Mouse (Mus musculus): ENCODE data around the gene Tex21. TPM values are rescaled to one million over a fixed set of nuclear protein-coding genes. Genes with fewer than 3 reads are reported as not detected.

The Tex21 gene
- polyA plus RNA-seq, 1 experiment from 2014 or later = not detected

DNA sequence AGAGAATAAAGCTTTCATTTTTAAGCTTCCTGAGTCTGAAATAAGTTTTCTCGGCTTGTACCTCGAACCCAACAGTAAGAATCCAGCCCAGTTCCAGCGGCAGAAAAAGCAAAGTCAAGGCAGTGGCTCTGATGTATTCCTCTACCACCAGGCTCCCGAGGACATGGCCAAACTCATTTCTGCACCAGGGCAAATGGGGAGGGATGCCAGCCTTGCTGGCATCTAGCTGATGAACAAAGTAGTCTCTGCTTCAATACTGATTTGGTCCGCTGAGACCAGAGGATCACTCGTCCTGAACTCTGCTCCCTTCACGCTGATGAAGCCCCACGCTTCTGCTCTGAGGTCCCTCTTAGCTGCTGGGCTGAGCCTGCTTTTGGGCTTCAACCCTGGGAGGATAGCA, 7.4 kb upstream of the Tex21 start:
- Histone ChIP-seq H3K9me3 (ENCODE audit: control insufficient read depth, low read length) (no peaks in the 10 kb centered on the region), H3K4me3 (ENCODE audit: low read depth, low read length) (no peak overlapping the region), H3K4me2 (ENCODE audit: low read length) (no peak overlapping the region), H3K27me3 (replicated peaks; ENCODE audit: control insufficient read depth, insufficient read depth, low read length) (no peaks in the 10 kb centered on the region), H3K27ac (ENCODE audit: low read depth) (no peak overlapping the region), H3K36me3 (ENCODE audit: control insufficient read depth, insufficient read depth, low read length) (no peaks in the 10 kb centered on the region), H3K4me1 (replicated peaks; ENCODE audit: control insufficient read depth, insufficient read depth, low read length) (peaks cover 12% of the 10 kb centered on the region), H3K9ac (ENCODE audit: low read length) (no peak overlapping the region)
- no peak for DNase-seq (ENCODE audit: low spot score)
- ATAC-seq (replicated peaks; ENCODE audit: low FRiP score, low TSS enrichment, low read depth) = no peak
- WGBS = 79% methylated on average over 8 of the region's 8 CpGs

DNA sequence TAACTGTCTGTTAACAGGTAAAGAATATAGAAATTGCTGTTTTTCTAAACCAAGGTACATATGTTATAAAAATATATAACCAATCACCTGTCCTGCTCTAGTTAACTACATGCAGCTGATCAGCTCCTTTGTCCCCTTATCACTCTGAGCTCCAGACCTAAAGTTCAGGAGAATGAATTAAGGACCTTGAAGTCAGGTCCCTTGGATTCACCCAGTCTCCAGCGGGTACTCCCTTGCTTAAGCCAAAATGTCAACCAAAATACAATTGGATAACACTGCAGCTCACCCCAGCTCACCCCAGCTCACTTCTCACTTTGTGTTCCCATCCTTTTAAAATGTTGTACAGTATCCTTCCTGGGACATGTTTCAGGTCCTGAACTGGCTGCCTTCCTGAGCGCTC, 7.0 kb upstream of the Tex21 start:
- ATAC-seq (replicated peaks; ENCODE audit: low FRiP score, low TSS enrichment, low read depth) (no peak), DNase-seq (ENCODE audit: low spot score) (no peak)
- Histone ChIP-seq H3K4me2 (ENCODE audit: low read length) (no peak overlapping the region), H3K4me3 (ENCODE audit: low read depth, low read length) (no peak overlapping the region), H3K36me3 (ENCODE audit: control insufficient read depth, insufficient read depth, low read length) (no peaks in the 10 kb centered on the region), H3K9ac (ENCODE audit: low read length) (no peak overlapping the region), H3K9me3 (ENCODE audit: control insufficient read depth, low read length) (no peaks in the 10 kb centered on the region), H3K27ac (ENCODE audit: low read depth) (no peak overlapping the region), H3K4me1 (replicated peaks; ENCODE audit: control insufficient read depth, insufficient read depth, low read length) (peaks cover 12% of the 10 kb centered on the region), H3K27me3 (replicated peaks; ENCODE audit: control insufficient read depth, insufficient read depth, low read length) (no peaks in the 10 kb centered on the region)
- WGBS = 79% methylated on average over 2 of the region's 2 CpGs

DNA sequence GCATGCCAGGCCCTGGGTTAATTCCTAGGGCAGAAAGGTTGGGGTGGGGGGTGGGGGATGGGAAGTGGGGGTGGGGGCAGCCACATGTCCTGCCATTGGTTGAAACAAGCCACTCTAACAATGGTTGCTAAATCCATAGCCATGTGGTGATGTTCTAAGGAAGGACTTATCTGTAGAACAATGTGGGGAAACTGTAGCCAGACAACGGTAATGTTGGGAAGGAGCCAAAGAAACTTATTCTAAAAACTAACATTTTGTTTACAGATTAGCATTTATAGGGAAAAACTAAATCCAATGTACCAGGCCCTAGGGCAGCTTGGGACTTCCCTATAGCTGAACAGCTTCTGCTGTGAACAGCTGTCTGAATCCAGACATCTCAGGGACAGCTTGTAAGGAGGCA, 6.5 kb upstream of the Tex21 start:
- no peak for ATAC-seq (replicated peaks; ENCODE audit: low FRiP score, low TSS enrichment, low read depth)
- WGBS = 83% methylated on average over 1 of the region's 1 CpGs

DNA sequence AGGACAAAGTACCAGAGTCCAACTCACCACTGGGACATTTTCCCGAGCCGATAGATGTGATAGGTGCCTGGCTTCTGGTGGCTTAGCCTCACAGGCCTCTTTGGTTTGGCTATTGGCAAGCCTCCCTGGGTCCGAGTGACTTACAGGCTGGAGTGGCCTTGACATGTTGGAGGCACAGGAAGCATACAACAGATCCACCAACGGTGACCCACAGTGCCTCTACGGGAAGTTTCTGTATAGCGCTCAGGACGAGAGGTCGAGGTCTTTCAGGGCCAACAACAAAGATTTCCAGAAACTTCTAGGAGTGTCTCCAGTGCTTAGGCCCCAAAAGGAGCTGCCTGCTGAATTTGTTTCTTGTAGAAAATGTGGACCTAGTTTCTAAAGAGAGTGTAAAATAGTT, 1.6 kb downstream of the Tex21 start:
- H3K9ac ChIP-seq (ENCODE audit: low read length) = no peak overlapping the region
- no peak overlapping the region for H3K27ac ChIP-seq (ENCODE audit: low read depth)
- H3K4me2 ChIP-seq (ENCODE audit: low read length) = no peak overlapping the region
- H3K9me3 ChIP-seq (ENCODE audit: control insufficient read depth, low read length) = no peaks in the 10 kb centered on the region
- no peaks in the 10 kb centered on the region for H3K4me1 ChIP-seq (replicated peaks; ENCODE audit: control insufficient read depth, insufficient read depth, low read length)
- ATAC-seq (replicated peaks; ENCODE audit: low FRiP score, low TSS enrichment, low read depth) (no peak), DNase-seq (ENCODE audit: low spot score) (no peak)
- no peaks in the 10 kb centered on the region for H3K36me3 ChIP-seq (ENCODE audit: control insufficient read depth, insufficient read depth, low read length)
- WGBS = 84% methylated on average over 8 of the region's 8 CpGs
- no peaks in the 10 kb centered on the region for H3K27me3 ChIP-seq (replicated peaks; ENCODE audit: control insufficient read depth, insufficient read depth, low read length)
- H3K4me3 ChIP-seq (ENCODE audit: low read depth, low read length) = no peak overlapping the region

More for the DNA sequence above, 6.5 kb upstream of the Tex21 start:
- Histone ChIP-seq H3K36me3 (ENCODE audit: control insufficient read depth, insufficient read depth, low read length) (no peaks in the 10 kb centered on the region), H3K27ac (ENCODE audit: low read depth) (no peak overlapping the region), H3K4me3 (ENCODE audit: low read depth, low read length) (no peak overlapping the region), H3K9ac (ENCODE audit: low read length) (no peak overlapping the region), H3K9me3 (ENCODE audit: control insufficient read depth, low read length) (no peaks in the 10 kb centered on the region), H3K27me3 (replicated peaks; ENCODE audit: control insufficient read depth, insufficient read depth, low read length) (no peaks in the 10 kb centered on the region), H3K4me1 (replicated peaks; ENCODE audit: control insufficient read depth, insufficient read depth, low read length) (peaks cover 12% of the 10 kb centered on the region), H3K4me2 (ENCODE audit: low read length) (no peak overlapping the region)
- DNase-seq (ENCODE audit: low spot score) = no peak

DNA sequence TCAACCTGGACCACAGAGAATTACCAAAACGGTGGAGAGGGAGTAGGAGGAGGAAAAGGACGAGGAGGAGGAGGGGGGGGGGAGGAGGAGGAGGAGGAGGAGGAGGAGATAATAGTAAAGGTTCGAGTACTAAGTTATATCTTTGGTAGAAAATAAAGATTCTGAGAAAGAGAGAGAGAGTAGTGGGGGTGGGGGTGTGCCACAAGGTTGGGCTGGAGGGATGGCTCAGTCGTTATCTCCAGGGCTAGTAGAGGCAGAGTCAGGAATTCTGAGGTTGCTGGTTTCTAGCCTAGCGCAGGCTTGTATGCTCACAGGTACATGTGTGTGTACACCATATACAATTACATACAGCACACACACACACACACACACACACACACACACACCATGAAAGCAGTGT, 4.7 kb downstream of the Tex21 start:
- 72% methylated on average over 5 of the region's 5 CpGs for WGBS
- no peak overlapping the region for H3K4me2 ChIP-seq (ENCODE audit: low read length)

DNA sequence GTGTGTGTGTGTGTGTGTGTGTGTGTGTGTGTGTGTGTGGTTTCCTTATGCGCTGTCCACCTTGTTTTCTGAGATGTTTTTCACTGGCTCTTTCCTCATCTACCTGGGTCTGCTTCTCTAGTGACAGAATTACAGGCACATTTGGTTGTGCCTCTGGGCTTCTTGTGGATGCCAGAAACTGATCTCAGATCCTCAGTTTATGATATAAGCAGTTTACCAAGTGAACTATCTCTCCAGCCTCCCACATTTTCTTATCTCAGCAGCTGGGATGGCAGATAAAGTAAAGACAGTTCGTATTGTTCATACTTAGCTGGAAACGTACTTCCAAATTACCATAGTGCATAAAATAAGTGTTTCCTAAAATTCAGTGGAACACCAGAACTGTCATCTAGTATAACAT, 5.5 kb downstream of the Tex21 start:
- no peak overlapping the region for H3K4me2 ChIP-seq (ENCODE audit: low read length)
- ATAC-seq (replicated peaks; ENCODE audit: low FRiP score, low TSS enrichment, low read depth) (no peak), DNase-seq (ENCODE audit: low spot score) (no peak)
- no peak overlapping the region for H3K4me3 ChIP-seq (ENCODE audit: low read depth, low read length)
- no peak overlapping the region for H3K27ac ChIP-seq (ENCODE audit: low read depth)
- H3K9ac ChIP-seq (ENCODE audit: low read length) = no peak overlapping the region
- no peaks in the 10 kb centered on the region for H3K9me3 ChIP-seq (ENCODE audit: control insufficient read depth, low read length)
- H3K27me3 ChIP-seq (replicated peaks; ENCODE audit: control insufficient read depth, insufficient read depth, low read length) = no peaks in the 10 kb centered on the region
- 75% methylated on average over 3 of the region's 3 CpGs for WGBS
- no peaks in the 10 kb centered on the region for H3K4me1 ChIP-seq (replicated peaks; ENCODE audit: control insufficient read depth, insufficient read depth, low read length)
- H3K36me3 ChIP-seq (ENCODE audit: control insufficient read depth, insufficient read depth, low read length) = no peaks in the 10 kb centered on the region

More for the DNA sequence above, 4.7 kb downstream of the Tex21 start:
- no peak overlapping the region for H3K4me3 ChIP-seq (ENCODE audit: low read depth, low read length)
- DNase-seq (ENCODE audit: low spot score) (no peak), ATAC-seq (replicated peaks; ENCODE audit: low FRiP score, low TSS enrichment, low read depth) (no peak)
- H3K27ac ChIP-seq (ENCODE audit: low read depth) = no peak overlapping the region
- H3K27me3 ChIP-seq (replicated peaks; ENCODE audit: control insufficient read depth, insufficient read depth, low read length) = no peaks in the 10 kb centered on the region
- no peaks in the 10 kb centered on the region for H3K36me3 ChIP-seq (ENCODE audit: control insufficient read depth, insufficient read depth, low read length)
- no peak overlapping the region for H3K9ac ChIP-seq (ENCODE audit: low read length)
- H3K4me1 ChIP-seq (replicated peaks; ENCODE audit: control insufficient read depth, insufficient read depth, low read length) = no peaks in the 10 kb centered on the region
- no peaks in the 10 kb centered on the region for H3K9me3 ChIP-seq (ENCODE audit: control insufficient read depth, low read length)

DNA sequence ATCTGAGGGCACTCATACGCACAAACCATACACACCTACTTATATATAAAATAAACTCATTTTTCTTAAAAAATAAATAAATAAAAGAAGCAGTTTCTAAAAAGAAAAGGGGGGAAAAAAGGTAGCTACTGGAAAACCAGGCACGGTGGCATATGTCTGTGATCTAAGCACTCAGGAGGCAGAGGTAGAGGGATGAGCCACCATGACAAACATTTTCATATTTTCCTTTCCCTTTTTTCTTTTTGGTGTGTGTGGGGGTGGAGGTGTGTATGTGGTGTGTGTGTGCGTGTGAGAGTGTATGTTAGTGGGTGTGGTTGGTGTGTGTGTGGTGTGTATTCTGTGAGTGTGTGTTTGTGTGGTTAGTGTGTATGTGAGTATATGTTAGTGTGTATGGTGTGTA, 5.9 kb downstream of the Tex21 start:
- H3K27ac ChIP-seq (ENCODE audit: low read depth) = no peak overlapping the region
- WGBS = 91% methylated on average over 3 of the region's 3 CpGs
- H3K4me3 ChIP-seq (ENCODE audit: low read depth, low read length) = no peak overlapping the region
- no peak for ATAC-seq (replicated peaks; ENCODE audit: low FRiP score, low TSS enrichment, low read depth)
- no peak overlapping the region for H3K9ac ChIP-seq (ENCODE audit: low read length)
- no peak for DNase-seq (ENCODE audit: low spot score)
- H3K27me3 ChIP-seq (replicated peaks; ENCODE audit: control insufficient read depth, insufficient read depth, low read length) = no peaks in the 10 kb centered on the region
- H3K4me1 ChIP-seq (replicated peaks; ENCODE audit: control insufficient read depth, insufficient read depth, low read length) = no peaks in the 10 kb centered on the region
- no peak overlapping the region for H3K4me2 ChIP-seq (ENCODE audit: low read length)
- H3K36me3 ChIP-seq (ENCODE audit: control insufficient read depth, insufficient read depth, low read length) = no peaks in the 10 kb centered on the region
- H3K9me3 ChIP-seq (ENCODE audit: control insufficient read depth, low read length) = no peaks in the 10 kb centered on the region

DNA sequence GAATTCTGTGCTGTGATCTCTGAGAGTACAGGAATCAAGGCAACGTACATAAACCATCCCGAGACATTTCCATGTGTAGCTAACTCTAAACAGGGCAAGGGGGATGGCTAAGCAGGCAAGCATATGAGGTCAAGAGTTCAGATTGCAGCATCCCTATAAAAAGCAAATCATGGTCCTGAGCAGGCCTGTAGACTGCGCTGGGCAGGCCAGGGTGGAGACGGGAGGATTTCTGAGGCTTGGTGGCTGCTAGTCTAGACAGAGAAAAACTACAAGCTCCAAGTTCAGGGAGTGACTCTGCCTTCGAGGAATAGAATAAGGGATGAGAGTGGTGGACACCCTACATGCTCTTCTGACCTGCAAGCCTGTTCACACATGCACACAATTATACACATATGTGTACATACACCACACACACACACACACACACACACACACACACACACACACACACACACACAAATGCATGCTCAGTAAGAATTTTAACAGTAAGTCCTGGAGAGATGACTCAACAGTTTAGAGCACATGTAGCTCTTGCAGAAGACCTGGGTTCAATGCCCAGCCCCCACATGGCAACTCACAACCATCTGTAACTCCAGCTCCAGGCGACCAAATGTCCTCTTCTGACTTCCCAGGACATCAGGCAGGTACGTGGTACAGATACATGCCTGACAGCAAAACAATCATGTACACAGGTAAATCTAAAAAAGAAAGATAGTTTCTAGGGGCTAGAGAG, 6.5 kb downstream of the Tex21 start:
- DNase-seq (ENCODE audit: low spot score) (no peak), ATAC-seq (replicated peaks; ENCODE audit: low FRiP score, low TSS enrichment, low read depth) (no peak)
- H3K36me3 ChIP-seq (ENCODE audit: control insufficient read depth, insufficient read depth, low read length) = no peaks in the 10 kb centered on the region
- H3K9me3 ChIP-seq (ENCODE audit: control insufficient read depth, low read length) = no peaks in the 10 kb centered on the region
- H3K4me3 ChIP-seq (ENCODE audit: low read depth, low read length) = no peak overlapping the region
- H3K27ac ChIP-seq (ENCODE audit: low read depth) = no peak overlapping the region
- H3K4me2 ChIP-seq (ENCODE audit: low read length) = no peak overlapping the region
- no peaks in the 10 kb centered on the region for H3K4me1 ChIP-seq (replicated peaks; ENCODE audit: control insufficient read depth, insufficient read depth, low read length)
- WGBS = 54% methylated on average over 7 of the region's 7 CpGs
- no peaks in the 10 kb centered on the region for H3K27me3 ChIP-seq (replicated peaks; ENCODE audit: control insufficient read depth, insufficient read depth, low read length)
- H3K9ac ChIP-seq (ENCODE audit: low read length) = no peak overlapping the region

DNA sequence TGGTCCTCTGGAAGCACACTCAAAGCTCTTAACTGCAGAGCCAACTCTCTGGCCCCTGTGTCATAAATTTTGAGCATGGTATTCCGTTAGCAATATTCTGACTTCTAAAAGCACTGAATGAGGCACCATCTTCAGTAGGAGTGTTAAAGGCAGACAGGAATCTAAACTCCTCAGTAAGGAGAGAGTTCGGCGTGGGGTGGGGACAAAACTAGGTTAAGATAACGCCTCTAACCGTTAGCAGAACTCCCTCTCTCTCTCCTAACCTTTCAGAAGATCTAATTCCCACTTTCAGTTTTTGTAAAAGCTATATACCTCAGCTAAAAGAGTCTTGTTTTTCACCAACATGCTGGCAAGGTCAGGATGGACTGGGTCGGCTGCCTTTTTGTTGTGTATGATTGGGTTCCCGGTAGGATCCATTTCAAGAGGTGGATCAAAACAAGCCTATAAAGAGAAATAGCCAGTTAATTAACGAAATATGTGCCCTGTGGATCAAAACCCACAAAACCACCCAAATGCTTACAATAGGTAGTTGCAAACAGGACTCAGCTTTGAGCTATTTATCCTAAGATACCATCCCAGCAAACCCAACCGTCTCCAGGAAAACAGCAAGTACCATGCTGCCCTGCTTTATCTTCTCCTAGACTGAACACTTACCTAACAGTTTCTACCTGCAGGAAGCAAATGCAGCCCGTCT, 7.3 kb downstream of the Tex21 start:
- no peak overlapping the region for H3K4me3 ChIP-seq (ENCODE audit: low read depth, low read length)
- no peak overlapping the region for H3K4me2 ChIP-seq (ENCODE audit: low read length)
- ATAC-seq (replicated peaks; ENCODE audit: low FRiP score, low TSS enrichment, low read depth) (no peak), DNase-seq (ENCODE audit: low spot score) (no peak)
- H3K4me1 ChIP-seq (replicated peaks; ENCODE audit: control insufficient read depth, insufficient read depth, low read length) = no peaks in the 10 kb centered on the region
- H3K9me3 ChIP-seq (ENCODE audit: control insufficient read depth, low read length) = no peaks in the 10 kb centered on the region
- no peaks in the 10 kb centered on the region for H3K36me3 ChIP-seq (ENCODE audit: control insufficient read depth, insufficient read depth, low read length)
- H3K27ac ChIP-seq (ENCODE audit: low read depth) = no peak overlapping the region
- H3K27me3 ChIP-seq (replicated peaks; ENCODE audit: control insufficient read depth, insufficient read depth, low read length) = no peaks in the 10 kb centered on the region
- WGBS = 58% methylated on average over 10 of the region's 10 CpGs
- no peak overlapping the region for H3K9ac ChIP-seq (ENCODE audit: low read length)

Measured in intestine, embryonic 14.5 days (tissue).